Mouse (Mus musculus): ENCODE measurements around the gene Nde1.

DNA sequence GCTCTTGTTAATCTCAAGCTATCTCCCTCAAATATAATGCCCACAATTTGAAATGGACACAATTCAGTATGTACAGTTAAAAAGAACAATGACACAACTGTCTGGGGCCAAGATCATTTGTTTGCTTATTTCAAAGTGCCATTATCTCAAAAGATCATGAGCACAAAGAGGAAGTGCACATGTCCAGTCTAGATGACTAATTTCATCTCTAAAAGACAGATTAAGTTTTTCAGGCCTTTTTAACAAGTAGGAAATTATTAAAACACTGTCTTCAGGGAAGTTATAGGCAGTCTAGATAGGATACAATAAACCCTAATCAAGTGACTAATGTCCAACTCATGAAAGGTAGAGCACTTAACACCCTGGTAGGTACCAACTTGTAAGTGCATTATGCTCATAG, 34.1 kb upstream of the Nde1 start:
- TF ChIP-seq CTCF (IDR thresholded peaks at IDR 0.05; ENCODE audit: borderline replicate concordance, insufficient read depth, low read depth, low read length): no peak
- no peak for TF ChIP-seq POLR2A (IDR thresholded peaks at IDR 0.05; ENCODE audit: borderline replicate concordance, insufficient read depth, low read length)
